Mouse (Mus musculus) stomach, embryonic 16.5 days (tissue): Measurements from ENCODE around the gene Zdhhc8. TPM values are rescaled to one million over a fixed set of nuclear protein-coding genes. Genes with fewer than 3 reads are reported as not detected.
A peak's percentile ranks its signal among the peaks of the same experiment; 100 is the strongest.

Source experiments
- ATAC-seq: fragments of 200-750 bp; cut with Nextera tagmentation; 2 replicates; pipeline ENCODE4 v1.8.0; 2017; ENCODE audit warnings: moderate number of reproducible peaks, moderate TSS enrichment; ENCODE audit not compliant: insufficient read depth, low FRiP score
- H3K27ac ChIP-seq: fragments of 300-500 bp; sonication (generic); 2 replicates; pipeline ENCODE4 v1.5.1; 2014; ENCODE audit warnings: low read length
- H3K27me3 ChIP-seq: fragments of 300-500 bp; sonication (generic); 2 replicates; pipeline ENCODE4 v1.6.1; 2014; ENCODE audit warnings: low read length, control low read depth, mixed read lengths; ENCODE audit not compliant: control insufficient read depth, insufficient read depth
- H3K36me3 ChIP-seq: fragments of 300-500 bp; sonication (generic); 2 replicates; pipeline ENCODE4 v1.6.1; 2014; ENCODE audit warnings: low read length; ENCODE audit not compliant: control insufficient read depth, insufficient read depth
- H3K4me1 ChIP-seq: fragments of 300-500 bp; sonication (generic); 2 replicates; pipeline ENCODE4 v1.6.1; 2014; ENCODE audit warnings: low read length, control low read depth, mixed read lengths; ENCODE audit not compliant: control insufficient read depth, insufficient read depth
- H3K4me2 ChIP-seq: fragments of 300-500 bp; sonication (generic); 2 replicates; pipeline ENCODE4 v1.6.1; 2014; ENCODE audit warnings: low read depth, low read length, mixed read lengths
- H3K4me3 ChIP-seq: fragments of 300-500 bp; sonication (generic); replicated peaks from 2 replicates; pipeline ENCODE4 v1.5.1; 2014; ENCODE audit warnings: mild to moderate bottlenecking, low read length
- H3K9ac ChIP-seq: fragments of 300-500 bp; sonication (generic); 2 replicates; pipeline ENCODE4 v1.6.1; 2014; ENCODE audit warnings: low read length
- H3K9me3 ChIP-seq: fragments of 300-500 bp; sonication (generic); replicated peaks from 2 replicates; pipeline ENCODE4 v1.6.1; 2016; ENCODE audit warnings: low read length, control low read depth; ENCODE audit not compliant: control insufficient read depth
- WGBS: fragments of 180-500 bp; shearing (Covaris S2); extraction: QIAGEN DNeasy Blood & Tissue Kit; methylation state at CpG from one replicate; pipeline ENCODE4 v1.1.7; 2014; 5-methylcytosine and 5-hydroxymethylcytosine counted together
- polyA plus RNA-seq: library from polyadenylated mRNA; unstranded; fragments of >200 nt; fragmentation: Nextera tagmentation; extraction: Ambion mirVana; gene quantifications from 2 replicates; pipeline ENCODE4 v1.2.1, GENCODE M21; 2015

The Zdhhc8 gene
- polyA plus RNA-seq, 1 experiment from 2014 or later: 6.9 TPM

GRCm38 (mm10) chr16:18191006-18191405 lies 43.9 kb downstream of the Zdhhc8 start:
- Histone ChIP-seq H3K4me1 (peaks cover 13% of the 10 kb centered on the region), H3K9me3 (no peaks in the 10 kb centered on the region), H3K36me3 (no peaks in the 10 kb centered on the region), H3K4me2 (no peak overlapping the region), H3K27ac (no peak overlapping the region), H3K9ac (no peak overlapping the region), H3K4me3 (no peak overlapping the region), H3K27me3 (no peaks in the 10 kb centered on the region)
- 48% methylated on average over 2 of the region's 2 CpGs for WGBS
- no peak for ATAC-seq

DNA sequence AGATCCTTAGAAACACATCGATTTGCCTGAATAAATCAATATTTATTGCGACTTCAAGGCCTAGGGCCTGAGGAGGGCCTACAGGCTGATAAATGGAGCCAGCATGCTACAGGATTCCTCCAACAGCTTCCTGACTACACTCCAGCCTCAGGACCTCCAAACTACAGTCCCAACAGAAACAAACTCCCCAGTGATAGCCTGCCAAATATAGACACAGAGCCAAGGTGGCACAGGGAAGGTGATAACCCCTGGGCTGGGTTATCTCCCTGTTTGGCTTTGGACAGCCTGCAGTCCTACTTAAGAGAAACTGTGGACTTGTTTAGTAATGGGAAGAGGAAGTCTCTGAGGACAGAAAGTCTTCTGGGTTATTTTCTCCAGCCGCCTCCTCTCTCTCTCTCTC lies 47.7 kb downstream of the Zdhhc8 start:
- Histone ChIP-seq H3K36me3 (no peaks in the 10 kb centered on the region), H3K27ac (no peak overlapping the region)
- no peak for ATAC-seq

GRCm38 (mm10) chr16:18186798-18187197 lies 48.1 kb downstream of the Zdhhc8 start:
- 62% methylated on average over 4 of the region's 4 CpGs for WGBS

More for the DNA sequence above, 47.7 kb downstream of the Zdhhc8 start:
- Histone ChIP-seq H3K9ac (no peak overlapping the region), H3K4me3 (no peak overlapping the region), H3K4me2 (no peak overlapping the region), H3K4me1 (0 out of 2 replicates have a peak, but pooled peaks cover 3% of the 10 kb centered on the region), H3K9me3 (no peaks in the 10 kb centered on the region), H3K27me3 (no peaks in the 10 kb centered on the region)
- WGBS: 65% methylated on average over 3 of the region's 3 CpGs

GRCm38 (mm10) chr16:18185715-18186449 lies 49.1 kb downstream of the Zdhhc8 start:
- ATAC-seq: no peak
- Histone ChIP-seq H3K27me3 (no peaks in the 10 kb centered on the region), H3K4me2 (no peak overlapping the region), H3K36me3 (no peaks in the 10 kb centered on the region), H3K9ac (no peak overlapping the region), H3K4me1 (0 out of 2 replicates have a peak, but pooled peaks cover 5% of the 10 kb centered on the region), H3K4me3 (no peak overlapping the region), H3K9me3 (no peaks in the 10 kb centered on the region), H3K27ac (no peak overlapping the region)
- 56% methylated on average over 8 of the region's 8 CpGs for WGBS

More at GRCm38 (mm10) chr16:18186798-18187197, 48.1 kb downstream of the Zdhhc8 start:
- no peak for ATAC-seq
- no peak overlapping the region for H3K9ac ChIP-seq
- no peaks in the 10 kb centered on the region for H3K9me3 ChIP-seq
- no peak overlapping the region for H3K4me2 ChIP-seq
- H3K27me3 ChIP-seq: no peaks in the 10 kb centered on the region
- H3K27ac ChIP-seq: no peak overlapping the region
- no peaks in the 10 kb centered on the region for H3K36me3 ChIP-seq
- H3K4me3 ChIP-seq: no peak overlapping the region
- 0 out of 2 replicates have a peak, but pooled peaks cover 3% of the 10 kb centered on the region for H3K4me1 ChIP-seq

DNA sequence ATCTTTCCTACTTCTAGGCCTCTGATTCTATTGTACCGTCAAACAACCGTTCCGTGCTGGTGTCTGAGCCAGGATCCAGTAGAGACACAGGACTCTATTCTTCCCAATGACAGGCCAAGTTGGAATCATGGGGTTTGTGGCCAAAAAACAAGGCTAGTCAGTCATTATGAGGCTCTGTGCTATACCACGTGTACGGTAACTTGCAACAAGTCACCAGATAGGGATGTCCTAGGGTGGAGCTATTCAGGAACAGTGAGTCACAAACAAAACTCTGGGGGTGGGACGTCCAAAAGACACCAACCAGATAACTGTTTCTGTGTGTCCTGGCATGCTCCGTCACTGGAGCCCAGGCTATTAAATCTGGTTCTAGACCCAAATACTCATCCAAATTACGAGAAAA lies 52.2 kb downstream of the Zdhhc8 start:
- Histone ChIP-seq H3K36me3 (no peaks in the 10 kb centered on the region), H3K9ac (no peak overlapping the region), H3K4me3 (no peak overlapping the region), H3K27ac (no peak overlapping the region), H3K9me3 (no peaks in the 10 kb centered on the region), H3K4me1 (peaks cover 22% of the 10 kb centered on the region), H3K27me3 (no peaks in the 10 kb centered on the region), H3K4me2 (no peak overlapping the region)
- 77% methylated on average over 8 of the region's 8 CpGs for WGBS
- ATAC-seq: no peak

GRCm38 (mm10) chr16:18181398-18181797 lies 53.5 kb downstream of the Zdhhc8 start:
- 37% methylated on average over 10 of the region's 10 CpGs for WGBS
- Histone ChIP-seq H3K36me3 (no peaks in the 10 kb centered on the region), H3K27me3 (no peaks in the 10 kb centered on the region), H3K27ac (no peak overlapping the region), H3K4me1 (peaks cover 24% of the 10 kb centered on the region), H3K4me3 (no peak overlapping the region), H3K9ac (no peak overlapping the region), H3K9me3 (no peaks in the 10 kb centered on the region), H3K4me2 (no peak overlapping the region)
- ATAC-seq: no peak

GRCm38 (mm10) chr16:18179591-18179990 lies 55.3 kb downstream of the Zdhhc8 start:
- Histone ChIP-seq H3K4me2 (no peak overlapping the region), H3K4me1 (peaks cover 34% of the 10 kb centered on the region), H3K4me3 (no peak overlapping the region), H3K9me3 (no peaks in the 10 kb centered on the region), H3K36me3 (no peaks in the 10 kb centered on the region), H3K27me3 (no peaks in the 10 kb centered on the region), H3K27ac (no peak overlapping the region; the same call in 1 of the 2 replicates), H3K9ac (no peak overlapping the region)
- WGBS: 7% methylated on average over 2 of the region's 2 CpGs
- no peak for ATAC-seq

- no peak for ATAC-seq
- H3K4me3 ChIP-seq: no peak overlapping the region
- WGBS: 61% methylated on average over 4 of the region's 4 CpGs
- no peaks in the 10 kb centered on the region for H3K36me3 ChIP-seq
- no peak overlapping the region for H3K4me2 ChIP-seq
- H3K27ac ChIP-seq: peak overlapping the region; percentile 51
- H3K9me3 ChIP-seq: no peaks in the 10 kb centered on the region
- peaks cover 33% of the 10 kb centered on the region for H3K4me1 ChIP-seq
- H3K27me3 ChIP-seq: peaks cover 2% of the 10 kb centered on the region; the same call in 1 of the 2 replicates
- H3K9ac ChIP-seq: no peak overlapping the region
Observed at GRCm38 (mm10) chr16:18176758-18177157, 58.2 kb downstream of the Zdhhc8 start.

DNA sequence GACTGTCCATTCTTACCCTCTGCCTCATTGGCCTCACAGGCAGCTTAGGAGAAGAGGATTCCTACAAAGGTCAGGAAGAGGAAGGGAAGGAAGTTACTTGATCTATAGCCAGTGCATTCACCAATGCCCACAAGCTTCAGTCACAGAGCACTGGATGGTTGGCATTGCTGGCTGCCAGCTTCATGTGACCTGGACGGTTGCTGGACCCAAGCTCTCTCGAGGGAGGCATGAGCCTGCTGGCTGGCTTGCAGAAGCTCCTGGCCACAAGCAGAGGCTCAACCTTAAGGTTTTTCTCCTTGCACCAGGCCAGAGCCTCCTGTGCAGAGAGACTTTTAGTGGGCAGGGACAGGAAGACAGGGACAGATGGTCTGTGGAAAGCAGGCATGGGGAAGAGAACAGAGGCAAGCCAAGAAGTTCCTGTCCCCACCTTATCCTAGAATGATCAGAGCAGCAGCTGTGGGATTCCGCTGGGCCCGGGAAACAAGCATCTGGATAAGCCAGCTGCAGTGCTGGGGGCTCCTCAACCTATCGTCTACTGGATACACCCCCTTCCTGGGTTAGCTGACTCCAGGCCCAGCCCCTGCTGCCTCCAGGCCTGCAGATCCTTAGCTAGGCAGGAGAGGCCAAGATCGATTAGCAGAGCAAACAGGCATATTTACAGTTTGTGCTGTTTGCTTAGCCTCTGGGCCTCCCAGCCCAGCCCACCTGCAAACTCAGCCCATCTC lies 59.0 kb downstream of the Zdhhc8 start:
- WGBS: 30% methylated on average over 6 of the region's 6 CpGs

More for the DNA sequence above, 59.0 kb downstream of the Zdhhc8 start:
- no peaks in the 10 kb centered on the region for H3K9me3 ChIP-seq
- H3K4me2 ChIP-seq: no peak overlapping the region
- H3K36me3 ChIP-seq: no peaks in the 10 kb centered on the region
- H3K4me1 ChIP-seq: peaks cover 31% of the 10 kb centered on the region
- peaks cover 2% of the 10 kb centered on the region; the same call in 1 of the 2 replicates for H3K27me3 ChIP-seq
- no peak overlapping the region for H3K4me3 ChIP-seq
- 0 out of 2 replicates have a peak, but pooled peaks have one; percentile 26 for ATAC-seq
- peak overlapping the region; percentile 51 for H3K27ac ChIP-seq
- peak overlapping the region; percentile 35; the same call in 1 of the 2 replicates for H3K9ac ChIP-seq
